Mouse (Mus musculus): ENCODE measurements at regions not wholly inside any gene's neighbourhood (a gene's known extent, or its start where the extent isn't known, plus 50 kb on each side); places are given as distances from the start of the nearest gene placed in this dataset.
"Not testable (repeated sequence)": the region's sequence is repeated elsewhere in the genome, so short reads cannot be mapped to it uniquely, and the experiment has no call there.

DNA sequence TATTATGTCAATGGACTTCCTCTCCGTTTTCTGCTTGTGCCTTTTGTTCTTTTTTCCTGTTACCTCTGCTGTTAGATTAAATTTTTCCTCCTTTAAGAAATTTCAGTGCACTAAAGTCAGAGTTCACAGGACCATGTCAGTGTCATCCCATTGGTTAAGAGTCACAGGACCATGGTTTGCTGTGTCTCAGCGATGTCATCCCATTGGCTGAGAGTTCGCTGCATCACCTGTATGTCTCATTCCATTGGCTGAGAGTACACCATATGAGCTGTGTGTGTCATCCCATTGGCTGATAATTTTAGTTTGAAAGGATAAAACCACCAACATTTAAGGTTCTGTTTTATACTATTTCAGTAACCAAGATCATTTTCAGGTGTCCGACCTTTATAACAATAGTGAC lies 50.7 kb upstream of the Jade1 start:
- WGBS: 94% methylated on average over 4 of the region's 4 CpGs
- no peak for ATAC-seq (ENCODE audit: low FRiP score, low read depth)

DNA sequence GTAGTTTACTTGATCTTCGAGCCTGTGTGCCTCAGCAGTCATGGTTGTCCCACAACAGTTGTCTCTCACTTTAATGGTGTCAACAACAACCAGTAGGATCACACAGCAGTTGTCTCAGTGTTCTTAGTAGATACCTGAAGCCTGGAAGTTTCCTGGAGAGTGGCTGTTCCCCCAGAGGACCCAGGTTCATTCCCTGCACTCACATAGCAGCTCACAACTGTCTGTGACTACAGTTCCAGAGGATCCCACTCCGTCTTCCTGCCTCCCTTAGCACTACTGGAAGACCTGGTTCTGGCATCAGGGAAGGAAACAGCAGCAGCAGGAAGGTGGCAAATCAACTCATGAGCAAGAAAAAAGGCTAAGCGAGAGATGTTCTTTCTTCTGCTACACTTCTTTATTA lies 53.4 kb upstream of the Jade1 start:
- Histone ChIP-seq H3K9ac (no peak overlapping the region), H3K27me3 (no peaks in the 10 kb centered on the region), H3K4me2 (no peak overlapping the region), H3K27ac (replicated peaks) (no peak overlapping the region), H3K36me3 (no peaks in the 10 kb centered on the region), H3K9me3 (no peaks in the 10 kb centered on the region), H3K4me3 (no peak overlapping the region), H3K4me1 (replicated peaks) (no peaks in the 10 kb centered on the region)
- ATAC-seq (ENCODE audit: low FRiP score, low read depth): no peak
- WGBS: 90% methylated on average over 3 of the region's 3 CpGs

More for the DNA sequence above, 50.7 kb upstream of the Jade1 start:
- no peak overlapping the region for H3K4me3 ChIP-seq
- H3K4me2 ChIP-seq: no peak overlapping the region
- no peaks in the 10 kb centered on the region for H3K36me3 ChIP-seq
- H3K9ac ChIP-seq: no peak overlapping the region
- H3K27ac ChIP-seq (replicated peaks): no peak overlapping the region
- H3K27me3 ChIP-seq: no peaks in the 10 kb centered on the region
- H3K4me1 ChIP-seq (replicated peaks): no peaks in the 10 kb centered on the region
- H3K9me3 ChIP-seq: no peaks in the 10 kb centered on the region

GRCm38 (mm10) chr3:41501639-41502038 lies 53.9 kb upstream of the Jade1 start:
- H3K27ac ChIP-seq (replicated peaks); H3K4me3 ChIP-seq; ATAC-seq (ENCODE audit: low FRiP score, low read depth); H3K9ac ChIP-seq; H3K4me1 ChIP-seq (replicated peaks); H3K4me2 ChIP-seq; H3K27me3 ChIP-seq; H3K9me3 ChIP-seq; H3K36me3 ChIP-seq: not testable (repeated sequence)
- WGBS: 82% methylated on average over 6 of the region's 6 CpGs

DNA sequence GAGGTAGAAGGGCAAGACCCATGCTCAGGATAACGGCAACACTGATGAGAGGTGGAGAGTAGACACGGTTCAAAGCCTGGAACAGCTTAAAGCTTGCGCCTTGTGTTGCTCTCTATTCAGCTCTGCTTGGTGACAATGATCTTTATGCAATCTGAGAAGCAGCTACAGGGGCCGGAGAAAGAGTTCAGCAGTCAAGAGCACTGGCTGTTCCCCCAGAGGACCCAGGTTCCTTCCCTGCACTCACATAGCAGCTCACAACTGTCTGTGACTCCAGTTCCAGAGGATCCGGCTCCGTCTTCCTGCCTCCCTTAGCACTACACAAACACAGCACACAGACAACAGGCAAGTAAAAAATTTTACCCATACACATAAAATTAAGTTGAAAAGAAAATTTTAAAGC lies 54.4 kb upstream of the Jade1 start:
- H3K4me1 ChIP-seq (replicated peaks): no peaks in the 10 kb centered on the region
- no peak for ATAC-seq (ENCODE audit: low FRiP score, low read depth)
- H3K4me3 ChIP-seq: no peak overlapping the region
- no peaks in the 10 kb centered on the region for H3K36me3 ChIP-seq
- no peaks in the 10 kb centered on the region for H3K9me3 ChIP-seq
- no peaks in the 10 kb centered on the region for H3K27me3 ChIP-seq
- no peak overlapping the region for H3K27ac ChIP-seq (replicated peaks)
- no peak overlapping the region for H3K4me2 ChIP-seq
- WGBS: 84% methylated on average over 6 of the region's 6 CpGs
- no peak overlapping the region for H3K9ac ChIP-seq

DNA sequence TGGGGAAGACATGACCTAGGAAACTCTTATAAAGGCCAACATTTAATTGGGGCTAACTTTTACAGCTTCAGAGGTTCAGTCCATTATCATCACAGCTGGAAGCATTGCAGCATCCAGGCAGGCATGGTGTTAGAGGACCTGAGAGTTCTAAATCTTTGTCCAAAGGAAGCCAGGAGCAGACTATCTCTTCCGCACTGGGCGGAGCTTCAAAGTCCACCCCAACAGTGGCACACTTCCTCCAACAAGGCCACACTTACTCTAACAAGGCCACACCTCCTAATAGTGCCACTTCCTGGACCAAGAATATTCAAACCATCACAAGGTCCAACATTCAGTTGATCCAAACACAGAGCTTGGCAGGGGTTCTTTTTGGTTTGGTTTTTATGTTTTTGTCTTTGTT lies 55.9 kb upstream of the Jade1 start:
- Histone ChIP-seq H3K9me3 (no peaks in the 10 kb centered on the region), H3K27me3 (no peaks in the 10 kb centered on the region), H3K9ac (no peak overlapping the region), H3K4me2 (no peak overlapping the region), H3K36me3 (no peaks in the 10 kb centered on the region), H3K4me1 (replicated peaks) (no peaks in the 10 kb centered on the region), H3K4me3 (no peak overlapping the region), H3K27ac (replicated peaks) (no peak overlapping the region)
- 96% methylated on average over 2 of the region's 2 CpGs for WGBS
- ATAC-seq (ENCODE audit: low FRiP score, low read depth): no peak

GRCm38 (mm10) chr3:41498791-41499190 lies 56.7 kb upstream of the Jade1 start:
- no peak overlapping the region for H3K9ac ChIP-seq
- H3K27me3 ChIP-seq: no peaks in the 10 kb centered on the region
- 73% methylated on average over 7 of the region's 7 CpGs for WGBS
- H3K27ac ChIP-seq (replicated peaks): no peak overlapping the region
- H3K36me3 ChIP-seq: no peaks in the 10 kb centered on the region
- ATAC-seq (ENCODE audit: low FRiP score, low read depth): no peak
- no peaks in the 10 kb centered on the region for H3K4me1 ChIP-seq (replicated peaks)
- H3K4me2 ChIP-seq: no peak overlapping the region
- no peak overlapping the region for H3K4me3 ChIP-seq
- H3K9me3 ChIP-seq: no peaks in the 10 kb centered on the region

- ATAC-seq (ENCODE audit: low FRiP score, low read depth): no peak
- Histone ChIP-seq H3K27me3 (no peaks in the 10 kb centered on the region), H3K27ac (replicated peaks) (no peak overlapping the region), H3K9ac (no peak overlapping the region), H3K9me3 (no peaks in the 10 kb centered on the region), H3K4me3 (no peak overlapping the region), H3K36me3 (no peaks in the 10 kb centered on the region), H3K4me2 (no peak overlapping the region), H3K4me1 (replicated peaks) (no peaks in the 10 kb centered on the region)
- WGBS: 72% methylated on average over 8 of the region's 8 CpGs
These were observed 57.8 kb upstream of the Jade1 start for GRCm38 (mm10) chr3:41497771-41498170.

GRCm38 (mm10) chr3:41496931-41497710 lies 58.4 kb upstream of the Jade1 start:
- Histone ChIP-seq H3K9me3 (no peaks in the 10 kb centered on the region), H3K4me3 (no peak overlapping the region), H3K36me3 (no peaks in the 10 kb centered on the region), H3K27me3 (no peaks in the 10 kb centered on the region), H3K4me1 (replicated peaks) (no peaks in the 10 kb centered on the region), H3K9ac (no peak overlapping the region), H3K27ac (replicated peaks) (no peak overlapping the region), H3K4me2 (no peak overlapping the region)
- ATAC-seq (ENCODE audit: low FRiP score, low read depth): no peak
- 61% methylated on average over 12 of the region's 13 CpGs for WGBS

DNA sequence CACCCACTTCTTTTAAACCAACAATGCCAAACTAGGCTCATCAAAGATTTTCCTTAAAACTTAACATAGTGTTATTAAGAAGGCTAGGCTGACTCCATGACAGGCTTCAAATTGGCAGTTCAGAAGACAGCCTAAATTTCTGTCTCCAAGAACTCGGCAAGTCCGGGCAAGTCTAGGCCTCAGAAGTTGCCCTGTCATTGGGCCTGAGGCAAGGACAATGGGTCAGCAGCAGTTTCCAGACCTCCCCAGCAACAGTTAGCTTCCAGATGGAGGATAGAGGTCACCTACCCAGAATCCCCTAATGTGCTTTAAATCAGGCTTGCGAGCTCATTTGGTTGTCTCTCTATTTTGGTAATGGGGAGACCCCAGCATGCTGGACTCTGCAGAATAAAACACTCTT lies 59.6 kb upstream of the Jade1 start:
- Histone ChIP-seq H3K4me3 (no peak overlapping the region), H3K36me3 (no peaks in the 10 kb centered on the region), H3K9ac (no peak overlapping the region), H3K27me3 (no peaks in the 10 kb centered on the region), H3K9me3 (no peaks in the 10 kb centered on the region), H3K4me1 (replicated peaks) (no peaks in the 10 kb centered on the region), H3K27ac (replicated peaks) (no peak overlapping the region), H3K4me2 (no peak overlapping the region)
- no peak for ATAC-seq (ENCODE audit: low FRiP score, low read depth)
- 86% methylated on average over 3 of the region's 3 CpGs for WGBS

DNA sequence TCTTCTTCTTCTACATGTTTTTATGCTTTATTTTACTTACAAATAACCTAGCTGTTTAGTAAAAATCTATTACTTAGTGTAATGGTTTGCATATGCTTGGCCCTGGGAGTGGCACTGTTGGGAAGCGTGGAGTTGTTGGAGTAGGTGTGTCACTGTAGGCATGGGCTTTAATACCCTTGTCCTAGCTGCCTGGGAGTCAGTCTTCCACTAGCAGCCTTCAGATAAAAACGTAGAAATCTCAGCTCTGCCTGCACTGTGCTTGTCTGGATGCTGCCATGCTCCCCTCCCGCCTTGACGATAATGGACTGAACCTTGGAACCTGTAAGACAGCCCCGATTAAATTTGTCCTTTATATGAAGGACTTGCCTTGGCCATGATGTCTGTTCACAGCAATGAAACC lies 60.4 kb upstream of the Jade1 start:
- Histone ChIP-seq H3K4me2 (no peak overlapping the region), H3K4me3 (no peak overlapping the region), H3K9me3 (no peaks in the 10 kb centered on the region), H3K4me1 (replicated peaks) (no peaks in the 10 kb centered on the region), H3K27ac (replicated peaks) (no peak overlapping the region), H3K27me3 (no peaks in the 10 kb centered on the region), H3K9ac (no peak overlapping the region), H3K36me3 (no peaks in the 10 kb centered on the region)
- 89% methylated on average over 5 of the region's 5 CpGs for WGBS
- ATAC-seq (ENCODE audit: low FRiP score, low read depth): no peak

DNA sequence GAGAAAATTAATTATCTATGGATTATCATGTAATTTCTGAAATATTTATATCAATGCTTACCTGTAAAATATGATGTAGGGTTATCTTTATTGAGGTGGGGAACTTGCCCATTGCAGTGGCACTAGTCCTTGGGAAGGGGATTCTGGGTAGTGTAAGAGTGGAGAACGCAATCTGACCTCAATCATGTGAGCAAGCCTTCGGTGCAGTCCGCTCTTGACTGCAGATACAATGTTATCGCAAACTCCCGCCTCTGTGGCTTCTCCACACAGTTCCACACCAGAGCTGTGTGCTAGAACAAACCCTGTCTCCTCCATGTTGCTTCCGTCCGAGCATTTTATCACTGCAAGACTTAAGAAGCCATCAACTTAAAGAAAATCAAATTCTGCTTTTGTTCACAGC lies 62.1 kb upstream of the Jade1 start:
- H3K36me3 ChIP-seq: no peaks in the 10 kb centered on the region
- H3K27me3 ChIP-seq: no peaks in the 10 kb centered on the region
- no peak overlapping the region for H3K4me2 ChIP-seq
- H3K4me3 ChIP-seq: no peak overlapping the region
- H3K27ac ChIP-seq (replicated peaks): no peak overlapping the region
- 95% methylated on average over 7 of the region's 7 CpGs for WGBS
- no peak overlapping the region for H3K9ac ChIP-seq
- H3K4me1 ChIP-seq (replicated peaks): no peaks in the 10 kb centered on the region
- no peaks in the 10 kb centered on the region for H3K9me3 ChIP-seq
- ATAC-seq (ENCODE audit: low FRiP score, low read depth): no peak

- 92% methylated on average over 13 of the region's 13 CpGs for WGBS
- H3K9ac ChIP-seq: no peak overlapping the region
- H3K4me1 ChIP-seq (replicated peaks): no peaks in the 10 kb centered on the region
- H3K9me3 ChIP-seq: no peaks in the 10 kb centered on the region
- no peaks in the 10 kb centered on the region for H3K27me3 ChIP-seq
- no peak overlapping the region for H3K27ac ChIP-seq (replicated peaks)
- H3K36me3 ChIP-seq: no peaks in the 10 kb centered on the region
- H3K4me2 ChIP-seq: no peak overlapping the region
- no peak overlapping the region for H3K4me3 ChIP-seq
- no peak for ATAC-seq (ENCODE audit: low FRiP score, low read depth)
These were observed 62.7 kb upstream of the Jade1 start for GRCm38 (mm10) chr3:41492727-41493392.

Measured in hindbrain, embryonic 15.5 days (tissue).